Mouse (Mus musculus): ENCODE results near the gene Fam155a.
"Not testable (repeated sequence)": the region's sequence is repeated elsewhere in the genome, so short reads cannot be mapped to it uniquely, and the experiment has no call there.

The Fam155a gene

GRCm38 (mm10) chr8:9402393-9402792, 368.6 kb downstream of the Fam155a start:
- DNase-seq (ENCODE audit: low read depth, low spot score): no peak

GRCm38 (mm10) chr8:9398606-9399263, 372.2 kb downstream of the Fam155a start:
- no peak for DNase-seq (ENCODE audit: low read depth, low spot score)

- DNase-seq (ENCODE audit: low read depth, low spot score): no peak
Measured at GRCm38 (mm10) chr8:9398040-9398439, 372.9 kb downstream of the Fam155a start.

- no peak for DNase-seq (ENCODE audit: low read depth, low spot score)
Measured at GRCm38 (mm10) chr8:9394670-9395069, 376.3 kb downstream of the Fam155a start.

- DNase-seq (ENCODE audit: low read depth, low spot score): no peak
Measured at GRCm38 (mm10) chr8:9393246-9393645, 377.7 kb downstream of the Fam155a start.

- not testable (repeated sequence) for DNase-seq (ENCODE audit: low read depth, low spot score)
Measured at GRCm38 (mm10) chr8:9390229-9390628, 380.7 kb downstream of the Fam155a start.

- DNase-seq (ENCODE audit: low read depth, low spot score): no peak
Measured at GRCm38 (mm10) chr8:9369201-9369600, 401.8 kb downstream of the Fam155a start.

GRCm38 (mm10) chr8:9367721-9368120, 403.2 kb downstream of the Fam155a start:
- no peak for DNase-seq (ENCODE audit: low read depth, low spot score)

- no peak for DNase-seq (ENCODE audit: low read depth, low spot score)
Measured at GRCm38 (mm10) chr8:9365381-9365780, 405.6 kb downstream of the Fam155a start.

GRCm38 (mm10) chr8:9348523-9349135, 422.3 kb downstream of the Fam155a start:
- peak; percentile 36 for DNase-seq (ENCODE audit: low read depth, low spot score)

- no peak for DNase-seq (ENCODE audit: low read depth, low spot score)
Measured at GRCm38 (mm10) chr8:9347163-9347562, 423.8 kb downstream of the Fam155a start.

GRCm38 (mm10) chr8:9344136-9344535, 426.8 kb downstream of the Fam155a start:
- no peak for DNase-seq (ENCODE audit: low read depth, low spot score)

GRCm38 (mm10) chr8:9342998-9343397, 428.0 kb downstream of the Fam155a start:
- no peak for DNase-seq (ENCODE audit: low read depth, low spot score)

GRCm38 (mm10) chr8:9342593-9342992, 428.4 kb downstream of the Fam155a start:
- DNase-seq (ENCODE audit: low read depth, low spot score): no peak

GRCm38 (mm10) chr8:9337905-9338304, 433.1 kb downstream of the Fam155a start:
- DNase-seq (ENCODE audit: low read depth, low spot score): no peak

- DNase-seq (ENCODE audit: low read depth, low spot score): no peak
Measured at GRCm38 (mm10) chr8:9335933-9336303, 435.0 kb downstream of the Fam155a start.

GRCm38 (mm10) chr8:9335285-9335932, 435.6 kb downstream of the Fam155a start:
- no peak for DNase-seq (ENCODE audit: low read depth, low spot score)

GRCm38 (mm10) chr8:9332766-9333165, 438.2 kb downstream of the Fam155a start:
- DNase-seq (ENCODE audit: low read depth, low spot score): no peak

GRCm38 (mm10) chr8:9309456-9309855, 461.5 kb downstream of the Fam155a start:
- DNase-seq (ENCODE audit: low read depth, low spot score): peak; percentile 52

GRCm38 (mm10) chr8:9303526-9304135, 467.3 kb downstream of the Fam155a start:
- DNase-seq (ENCODE audit: low read depth, low spot score): no peak

GRCm38 (mm10) chr8:9295046-9295445, 475.9 kb downstream of the Fam155a start:
- DNase-seq (ENCODE audit: low read depth, low spot score): no peak

- no peak for DNase-seq (ENCODE audit: low read depth, low spot score)
Measured at GRCm38 (mm10) chr8:9292532-9292931, 478.4 kb downstream of the Fam155a start.
